Mouse (Mus musculus) thymus, postnatal 4 days (tissue): ENCODE results near the gene Pgap3.
A peak's percentile ranks its signal among the peaks of the same experiment; 100 is the strongest.

Experiments
- DNase-seq: peaks from one replicate; pipeline ENCODE4 v3.0.0; 2021

Pgap3 gene

GRCm38 (mm10) chr11:98381651-98382050, 18.6 kb downstream of the Pgap3 start:
- no peak for DNase-seq

- no peak for DNase-seq
Observed at GRCm38 (mm10) chr11:98380106-98380505, 20.2 kb downstream of the Pgap3 start.

GRCm38 (mm10) chr11:98379379-98379778, 20.9 kb downstream of the Pgap3 start:
- no peak for DNase-seq

GRCm38 (mm10) chr11:98377787-98378186, 22.5 kb downstream of the Pgap3 start:
- no peak for DNase-seq

- no peak for DNase-seq
Observed at GRCm38 (mm10) chr11:98376756-98377155, 23.5 kb downstream of the Pgap3 start.

- DNase-seq = no peak
Observed at GRCm38 (mm10) chr11:98374266-98374665, 26.0 kb downstream of the Pgap3 start.

- no peak for DNase-seq
Observed at GRCm38 (mm10) chr11:98373244-98373643, 27.0 kb downstream of the Pgap3 start.

GRCm38 (mm10) chr11:98372406-98372805, 27.9 kb downstream of the Pgap3 start:
- DNase-seq = peak; percentile 83

- DNase-seq = no peak
Observed at GRCm38 (mm10) chr11:98371556-98372240, 28.6 kb downstream of the Pgap3 start.

GRCm38 (mm10) chr11:98370588-98370987, 29.7 kb downstream of the Pgap3 start:
- no peak for DNase-seq

- DNase-seq = no peak
Observed at GRCm38 (mm10) chr11:98369337-98369736, 31.0 kb downstream of the Pgap3 start.

GRCm38 (mm10) chr11:98367863-98368186, 32.5 kb downstream of the Pgap3 start:
- no peak for DNase-seq

GRCm38 (mm10) chr11:98367171-98367862, 33.0 kb downstream of the Pgap3 start:
- peak; percentile 71 for DNase-seq

- DNase-seq = peak; percentile 38
Observed at GRCm38 (mm10) chr11:98366290-98366689, 34.0 kb downstream of the Pgap3 start.

GRCm38 (mm10) chr11:98364410-98364809, 35.9 kb downstream of the Pgap3 start:
- DNase-seq = no peak

GRCm38 (mm10) chr11:98363817-98364216, 36.5 kb downstream of the Pgap3 start:
- no peak for DNase-seq

GRCm38 (mm10) chr11:98360866-98361521, 39.3 kb downstream of the Pgap3 start:
- DNase-seq = no peak

- DNase-seq = peak; percentile 97
Observed at GRCm38 (mm10) chr11:98358161-98359083, 41.9 kb downstream of the Pgap3 start, which contains the start of gene Stard3. TSS of gene Stard3 (plus strand) at chr11:98358368.

- peak; percentile 22 for DNase-seq
Observed at GRCm38 (mm10) chr11:98357396-98358160, 42.7 kb downstream of the Pgap3 start.

- no peak for DNase-seq
Observed at GRCm38 (mm10) chr11:98356625-98357394, 43.5 kb downstream of the Pgap3 start.

GRCm38 (mm10) chr11:98355732-98356299, 44.5 kb downstream of the Pgap3 start:
- DNase-seq = peak; percentile 61
